Mouse (Mus musculus) CH12.LX (cell line): ENCODE results near the gene Sugct. TPM values are rescaled to one million over a fixed set of nuclear protein-coding genes. Genes with fewer than 3 reads are reported as not detected.

Experiments
- DNase-seq: peaks from one replicate; pipeline ENCODE4 v3.0.0-alpha.2; 2013; ENCODE audit errors: extremely low read depth
- H3K27ac ChIP-seq: 2 replicates; pipeline ENCODE4 v1.5.1; 2012; ENCODE audit warnings: low read depth, mild to moderate bottlenecking, control low read depth, moderate library complexity; ENCODE audit not compliant: insufficient read depth
- H3K27me3 ChIP-seq: replicated peaks from 2 replicates; pipeline ENCODE3; 2012; ENCODE audit warnings: inconsistent platforms
- H3K36me3 ChIP-seq, 2 experiments: replicated peaks in 1 of 2; 2 replicates each; pipeline versions ENCODE3 to v1.6.1; 2012; ENCODE audit warnings: inconsistent platforms in 1 of 2, low read length in 1 of 2, mild to moderate bottlenecking in 1 of 2, mixed read lengths in 1 of 2, moderate library complexity in 1 of 2; ENCODE audit not compliant: control insufficient read depth in 1 of 2, insufficient read depth in 1 of 2
- H3K4me1 ChIP-seq, 2 experiments: 2 replicates each; pipeline ENCODE4 v1.6.1; 2012; ENCODE audit warnings: inconsistent platforms in 1 of 2, moderate library complexity in 1 of 2; ENCODE audit not compliant: insufficient read depth in 2 of 2, control insufficient read depth in 1 of 2
- H3K4me2 ChIP-seq: 2 replicates; pipeline ENCODE4 v1.6.1; 2012; ENCODE audit warnings: low read depth, mild to moderate bottlenecking, control low read depth; ENCODE audit not compliant: poor library complexity, insufficient read depth, severe bottlenecking
- H3K4me3 ChIP-seq, 3 experiments: fragments of 150-350 bp in 1 of 3; sonication (generic) in 1 of 3; replicated peaks in 1 of 3; 2 replicates each; pipeline versions ENCODE3 to v1.5.1; 2011 to 2012; ENCODE audit warnings: low read depth in 2 of 3, low read length in 2 of 3, mild to moderate bottlenecking in 2 of 3, moderate library complexity in 2 of 3, control low read depth in 1 of 3, improper control_type of control experiment in 1 of 3, inconsistent platforms in 1 of 3, mixed read lengths in 1 of 3; ENCODE audit not compliant: poor library complexity in 1 of 3
- H3K79me2 ChIP-seq: replicated peaks from 2 replicates; pipeline ENCODE4 v1.6.1; 2012; ENCODE audit warnings: mild to moderate bottlenecking, moderate library complexity; ENCODE audit not compliant: control insufficient read depth, poor library complexity, insufficient read depth, severe bottlenecking; ENCODE audit errors: extremely low read depth
- H3K9ac ChIP-seq: 2 replicates; pipeline ENCODE4 v1.6.1; 2012; ENCODE audit warnings: low read depth, mild to moderate bottlenecking, control low read depth, moderate library complexity; ENCODE audit not compliant: insufficient read depth
- H3K9me3 ChIP-seq: replicated peaks from 2 replicates; pipeline ENCODE3; 2012; ENCODE audit warnings: low read length, inconsistent platforms, mixed read lengths
- BHLHE40 ChIP-seq: IDR thresholded peaks from 2 replicates; pipeline ENCODE4 v1.6.1; 2011; ENCODE audit warnings: mild to moderate bottlenecking, low read depth, low read length, improper control_type of control experiment
- CHD1 ChIP-seq: IDR thresholded peaks from 2 replicates; pipeline ENCODE4 v1.6.1; 2012; ENCODE audit warnings: low read depth, low read length, improper control_type of control experiment, inconsistent platforms
- CTCF ChIP-seq, 2 experiments: IDR thresholded peaks in 1 of 2; conservative IDR thresholded peaks in 1 of 2; 2 replicates each; pipeline ENCODE4 v1.5.1; 2011 to 2012; ENCODE audit warnings: low read depth in 2 of 2, low read length in 2 of 2, improper control_type of control experiment in 1 of 2, inconsistent platforms in 1 of 2, mild to moderate bottlenecking in 1 of 2, moderate library complexity in 1 of 2
- E2F4 ChIP-seq: IDR thresholded peaks from 2 replicates; pipeline ENCODE4 v1.6.1; 2011; ENCODE audit warnings: low read depth, low read length, improper control_type of control experiment; ENCODE audit not compliant: insufficient replicate concordance
- HCFC1 ChIP-seq: IDR thresholded peaks from 2 replicates; pipeline ENCODE4 v1.6.1; 2012; ENCODE audit warnings: low read depth, mild to moderate bottlenecking, inconsistent platforms, low read length, improper control_type of control experiment
- IRF4 ChIP-seq: IDR thresholded peaks from 2 replicates; pipeline ENCODE4 v1.6.1; 2014; ENCODE audit warnings: low read depth, mild to moderate bottlenecking, inconsistent platforms, low read length, improper control_type of control experiment
- JUN ChIP-seq: IDR thresholded peaks from 2 replicates; pipeline ENCODE4 v1.6.1; 2011; ENCODE audit warnings: low read depth, mild to moderate bottlenecking, low read length, improper control_type of control experiment, moderate library complexity; ENCODE audit not compliant: insufficient read depth
- KAT2A ChIP-seq: IDR thresholded peaks from 2 replicates; pipeline ENCODE4 v1.6.1; 2012; ENCODE audit warnings: low read length, improper control_type of control experiment, inconsistent platforms; ENCODE audit not compliant: insufficient replicate concordance
- MAZ ChIP-seq: IDR thresholded peaks from 2 replicates; pipeline ENCODE4 v1.6.1; 2012; ENCODE audit warnings: low read depth, mild to moderate bottlenecking, inconsistent platforms, low read length, improper control_type of control experiment, moderate library complexity
- MYC ChIP-seq: IDR thresholded peaks from 2 replicates; pipeline ENCODE4 v1.6.1; 2011; ENCODE audit warnings: low read depth, mild to moderate bottlenecking, improper control_type of control experiment, low read length
- PAX5 ChIP-seq: IDR thresholded peaks from 2 replicates; pipeline ENCODE4 v1.6.1; 2012; ENCODE audit warnings: low read length, inconsistent platforms, mixed read lengths
- POLR2A ChIP-seq: IDR thresholded peaks from 2 replicates; pipeline ENCODE4 v1.6.1; 2011; ENCODE audit warnings: low read depth, mild to moderate bottlenecking, improper control_type of control experiment, low read length
- POLR2AphosphoS2 ChIP-seq: IDR thresholded peaks from 2 replicates; pipeline ENCODE4 v1.6.1; 2011; ENCODE audit warnings: low read depth, low read length, improper control_type of control experiment
- RAD21 ChIP-seq: IDR thresholded peaks from 2 replicates; pipeline ENCODE4 v1.6.1; 2011; ENCODE audit warnings: low read depth, mild to moderate bottlenecking, low read length, improper control_type of control experiment, moderate library complexity
- SIN3A ChIP-seq: IDR thresholded peaks from 2 replicates; pipeline ENCODE4 v1.6.1; 2012; ENCODE audit warnings: low read length, improper control_type of control experiment, inconsistent platforms
- SMC3 ChIP-seq: IDR thresholded peaks from 2 replicates; pipeline ENCODE4 v1.6.1; 2011; ENCODE audit warnings: low read depth, low read length, improper control_type of control experiment
- ZC3H11A ChIP-seq: IDR thresholded peaks from 2 replicates; pipeline ENCODE4 v1.6.1; 2012; ENCODE audit warnings: low read depth, mild to moderate bottlenecking, inconsistent platforms, low read length, improper control_type of control experiment
- ZKSCAN1 ChIP-seq: IDR thresholded peaks from 2 replicates; pipeline ENCODE4 v1.6.1; 2012; ENCODE audit warnings: low read depth, inconsistent platforms, low read length, improper control_type of control experiment, borderline replicate concordance
- ZMIZ1 ChIP-seq: IDR thresholded peaks from 2 replicates; pipeline ENCODE4 v1.6.1; 2012; ENCODE audit warnings: low read depth, mild to moderate bottlenecking, inconsistent platforms, low read length, improper control_type of control experiment
- dilution Hi-C: fragments of 300-500 bp; cut with MboI; formaldehyde crosslinking; loops from 2 replicates; pipeline ENCODE4 v1.14.3; 2020; ENCODE audit warnings: low sequenced_read_pairs; ENCODE audit not compliant: extremely low pct_unique_long_range_greater_than_20kb, extremely low pct_ligation_motif_present
- in situ Hi-C: fragments of 300-500 bp; cut with MboI; formaldehyde crosslinking; loops from 3 replicates; pipeline ENCODE4 v1.14.3; 2019; ENCODE audit warnings: low sequenced_read_pairs, low pct_ligation_motif_present, low pct_unique_long_range_greater_than_20kb, mixed read lengths
- polyA plus RNA-seq: library from polyadenylated mRNA; unstranded; fragments of >175 nt; gene quantifications from 2 replicates; pipeline ENCODE4 v1.2.1, GENCODE M21; 2012; ENCODE audit warnings: low read depth; ENCODE audit not compliant: insufficient read length
- total RNA-seq, 2 experiments: library from RNA; depleted of rRNA; stranded (reverse); fragments of 300-350 nt in 1 of 2; fragments of >200 nt in 1 of 2; gene quantifications; 2 replicates each; pipeline ENCODE4 v1.2.3; 2012 to 2014

Sugct gene
- total and polyA plus RNA-seq, 3 experiments = 0.42 to 0.87 (median 0.56) TPM

DNA sequence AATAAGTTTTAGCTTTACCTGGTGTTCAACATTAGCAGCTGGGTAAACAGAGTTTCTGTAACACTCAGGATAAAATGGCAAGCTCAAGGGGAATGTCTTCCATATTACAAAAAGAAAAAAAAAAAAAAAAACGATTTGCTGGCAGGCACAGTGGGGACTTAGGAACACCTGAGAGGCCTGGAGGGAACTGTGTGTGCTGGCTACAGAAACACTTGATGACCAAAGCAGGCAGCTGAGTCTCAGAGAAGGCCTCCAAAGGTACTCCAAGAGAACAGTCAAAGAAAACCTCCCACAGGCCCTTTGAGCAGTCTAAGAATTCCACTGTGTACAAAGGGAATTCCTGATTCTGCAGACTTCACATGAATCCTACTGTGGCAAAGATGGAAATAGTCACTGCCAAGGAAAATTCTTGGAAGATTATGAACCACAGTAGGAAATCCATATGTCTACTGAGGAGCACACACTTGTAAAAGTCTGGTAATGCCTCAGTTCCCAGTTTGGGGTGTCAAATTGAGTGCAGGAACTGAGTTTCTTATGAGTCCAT is 397.8 kb downstream of the Sugct start:
- Histone ChIP-seq H3K4me2 (no peak overlapping the region), H3K79me2 (no peaks in the 10 kb centered on the region), H3K27me3 (no peaks in the 10 kb centered on the region), H3K9me3 (no peaks in the 10 kb centered on the region), H3K4me1 (no peaks in the 10 kb centered on the region), H3K27ac (no peak overlapping the region), H3K4me3 (no peak overlapping the region), H3K9ac (no peak overlapping the region), H3K36me3 (no peaks in the 10 kb centered on the region)
- dilution Hi-C loops = no loop called here
- DNase-seq = no peak
- in situ Hi-C loops = no loop called here
- no peak for TF ChIP-seq POLR2AphosphoS2
- TF ChIP-seq HCFC1 = no peak

DNA sequence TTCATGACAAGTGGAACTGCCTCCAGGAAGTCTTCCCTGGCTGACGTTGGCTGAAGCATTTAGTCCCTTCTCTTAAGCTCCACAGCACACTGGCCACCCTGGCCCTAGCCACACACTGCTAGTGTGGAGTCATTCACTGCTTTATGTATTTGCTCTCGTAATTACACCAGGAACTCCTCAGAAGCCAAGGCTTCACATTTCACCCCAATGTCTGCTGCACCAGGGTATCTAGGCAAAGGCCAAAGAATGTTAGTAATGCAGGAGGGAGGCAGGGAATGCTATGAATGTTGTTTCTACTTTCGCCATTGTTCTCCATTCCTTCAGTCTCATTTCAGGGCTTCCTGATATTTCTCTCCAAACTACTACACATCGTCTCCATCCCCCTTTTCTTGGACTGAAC is 398.4 kb downstream of the Sugct start:
- Histone ChIP-seq H3K4me1 (no peaks in the 10 kb centered on the region), H3K9ac (no peak overlapping the region), H3K79me2 (no peaks in the 10 kb centered on the region), H3K4me3 (no peak overlapping the region), H3K9me3 (no peaks in the 10 kb centered on the region), H3K27ac (no peak overlapping the region), H3K27me3 (no peaks in the 10 kb centered on the region), H3K36me3 (no peaks in the 10 kb centered on the region), H3K4me2 (no peak overlapping the region)
- TF ChIP-seq BHLHE40 = no peak
- no peak for TF ChIP-seq IRF4
- no peak for TF ChIP-seq MYC
- dilution Hi-C loops = no loop called here
- in situ Hi-C loops = no loop called here
- no peak for DNase-seq

DNA sequence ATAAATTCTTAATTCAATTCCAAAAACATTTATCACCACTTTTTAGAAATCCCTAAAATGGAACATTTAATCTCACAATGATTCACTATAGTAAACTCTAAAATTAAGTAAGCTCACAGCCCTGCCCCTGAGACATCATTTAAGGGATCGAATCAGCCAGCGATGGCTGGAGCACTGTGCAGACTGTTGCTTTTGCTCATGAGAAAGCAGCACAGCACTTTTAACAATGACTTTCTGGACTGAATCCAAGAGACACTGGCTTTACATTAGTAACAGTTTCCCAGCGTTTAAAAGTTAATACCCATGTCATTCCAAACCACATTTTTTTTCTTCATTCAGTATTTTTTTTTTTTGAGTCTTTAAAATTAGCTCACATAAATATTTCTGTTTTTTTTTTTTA is 398.9 kb downstream of the Sugct start:
- no peaks in the 10 kb centered on the region for H3K36me3 ChIP-seq
- in situ Hi-C loops = no loop called here

More for the DNA sequence above, 398.9 kb downstream of the Sugct start:
- H3K9ac ChIP-seq = no peak overlapping the region
- no peak overlapping the region for H3K4me2 ChIP-seq
- no peaks in the 10 kb centered on the region for H3K79me2 ChIP-seq
- H3K27me3 ChIP-seq = no peaks in the 10 kb centered on the region
- H3K27ac ChIP-seq = no peak overlapping the region
- dilution Hi-C loops = no loop called here
- no peak overlapping the region for H3K4me3 ChIP-seq
- no peak for TF ChIP-seq SMC3
- no peak for TF ChIP-seq POLR2AphosphoS2
- TF ChIP-seq CTCF (conservative IDR thresholded peaks at IDR 0.05 in 1 of 2, IDR thresholded peaks at IDR 0.05 in 1 of 2; ENCODE audit: low read depth in 2 of 2, low read length in 2 of 2) = no peak
- TF ChIP-seq KAT2A = no peak
- no peak for TF ChIP-seq PAX5
- no peak for TF ChIP-seq HCFC1
- no peak for TF ChIP-seq SIN3A
- no peak for TF ChIP-seq RAD21
- TF ChIP-seq ZC3H11A = no peak
- no peak for TF ChIP-seq ZMIZ1
- no peak for TF ChIP-seq CHD1
- TF ChIP-seq ZKSCAN1 = no peak
- no peak for TF ChIP-seq E2F4
- no peak for TF ChIP-seq MAZ
- no peak for TF ChIP-seq MYC
- TF ChIP-seq JUN = no peak
- TF ChIP-seq POLR2A = no peak
- no peaks in the 10 kb centered on the region for H3K4me1 ChIP-seq
- no peak for DNase-seq
- H3K9me3 ChIP-seq = no peaks in the 10 kb centered on the region
